Mouse (Mus musculus) limb, embryonic 13.5 days (tissue): ENCODE measurements at regions not wholly inside any gene's neighbourhood (a gene's known extent, or its start where the extent isn't known, plus 50 kb on each side); places are given as distances from the start of the nearest gene placed in this dataset.

Experiments
- ATAC-seq: fragments of 200-750 bp; cut with Nextera tagmentation; 2 replicates; pipeline ENCODE4 v1.8.0; 2017; ENCODE audit warnings: low read depth, moderate number of reproducible peaks, moderate TSS enrichment; ENCODE audit not compliant: low FRiP score
- H3K27ac ChIP-seq: fragments of 300-500 bp; sonication (generic); 2 replicates; pipeline ENCODE4 v1.5.1; 2015; ENCODE audit warnings: inconsistent platforms, mild to moderate bottlenecking, moderate library complexity
- H3K27me3 ChIP-seq: fragments of 300-500 bp; sonication (generic); 2 replicates; pipeline ENCODE4 v1.6.1; 2015; ENCODE audit warnings: mild to moderate bottlenecking, inconsistent platforms
- H3K36me3 ChIP-seq: fragments of 300-500 bp; sonication (generic); 2 replicates; pipeline ENCODE4 v1.6.1; 2015; ENCODE audit warnings: inconsistent platforms, mild to moderate bottlenecking, moderate library complexity
- H3K4me1 ChIP-seq: fragments of 300-500 bp; sonication (generic); 2 replicates; pipeline ENCODE4 v1.6.1; 2015; ENCODE audit warnings: inconsistent platforms
- H3K4me2 ChIP-seq: fragments of 300-500 bp; sonication (generic); replicated peaks from 2 replicates; pipeline ENCODE4 v1.6.1; 2015; ENCODE audit warnings: inconsistent platforms, mild to moderate bottlenecking, moderate library complexity
- H3K4me3 ChIP-seq: fragments of 300-500 bp; sonication (generic); 2 replicates; pipeline ENCODE4 v1.5.1; 2015; ENCODE audit warnings: moderate library complexity, mild to moderate bottlenecking, inconsistent platforms
- H3K9ac ChIP-seq: fragments of 300-500 bp; sonication (generic); 2 replicates; pipeline ENCODE4 v1.6.1; 2015; ENCODE audit warnings: mild to moderate bottlenecking, inconsistent platforms
- H3K9me3 ChIP-seq: fragments of 300-500 bp; sonication (generic); 2 replicates; pipeline ENCODE4 v1.6.1; 2016; ENCODE audit warnings: inconsistent platforms
- whole genome bisulfite sequencing: fragments of 180-500 bp; shearing (Covaris S2); methylation state at CpG from one replicate; pipeline ENCODE4 v1.1.7; 2015; 5-methylcytosine and 5-hydroxymethylcytosine counted together

GRCm38 (mm10) chr14:105950924-105951323 lies 54.3 kb upstream of the Spry2 start:
- no peaks in the 10 kb centered on the region for H3K9me3 ChIP-seq
- 92% methylated on average over 3 of the region's 3 CpGs for WGBS
- no peak overlapping the region for H3K9ac ChIP-seq
- H3K4me2 ChIP-seq: no peak overlapping the region
- no peak overlapping the region for H3K27ac ChIP-seq
- ATAC-seq: no peak
- no peaks in the 10 kb centered on the region for H3K36me3 ChIP-seq
- H3K4me3 ChIP-seq: no peak overlapping the region
- no peaks in the 10 kb centered on the region for H3K4me1 ChIP-seq
- no peaks in the 10 kb centered on the region for H3K27me3 ChIP-seq

GRCm38 (mm10) chr14:105955082-105955481 lies 58.5 kb upstream of the Spry2 start:
- Histone ChIP-seq H3K9ac (no peak overlapping the region), H3K4me3 (no peak overlapping the region), H3K4me2 (no peak overlapping the region), H3K4me1 (no peaks in the 10 kb centered on the region), H3K36me3 (no peaks in the 10 kb centered on the region), H3K27me3 (no peaks in the 10 kb centered on the region), H3K9me3 (no peaks in the 10 kb centered on the region), H3K27ac (no peak overlapping the region)
- ATAC-seq: no peak
- WGBS: 89% methylated on average over 11 of the region's 11 CpGs

GRCm38 (mm10) chr14:105956796-105957195 lies 60.2 kb upstream of the Spry2 start:
- no peaks in the 10 kb centered on the region for H3K27me3 ChIP-seq
- no peak for ATAC-seq
- H3K4me2 ChIP-seq: no peak overlapping the region
- no peaks in the 10 kb centered on the region for H3K36me3 ChIP-seq
- no peaks in the 10 kb centered on the region for H3K4me1 ChIP-seq
- 71% methylated on average over 4 of the region's 4 CpGs for WGBS
- no peak overlapping the region for H3K4me3 ChIP-seq
- no peak overlapping the region for H3K27ac ChIP-seq
- no peak overlapping the region for H3K9ac ChIP-seq
- no peaks in the 10 kb centered on the region for H3K9me3 ChIP-seq

- Histone ChIP-seq H3K36me3 (no peaks in the 10 kb centered on the region), H3K4me1 (no peaks in the 10 kb centered on the region), H3K4me2 (no peak overlapping the region), H3K27me3 (no peaks in the 10 kb centered on the region), H3K4me3 (no peak overlapping the region), H3K9me3 (no peaks in the 10 kb centered on the region), H3K27ac (no peak overlapping the region), H3K9ac (no peak overlapping the region)
- ATAC-seq: no peak
- WGBS: 91% methylated on average over 7 of the region's 7 CpGs
Observed at GRCm38 (mm10) chr14:105958005-105958404, 61.4 kb upstream of the Spry2 start.

GRCm38 (mm10) chr14:105979544-105980323 lies 83.1 kb upstream of the Spry2 start:
- Histone ChIP-seq H3K4me2 (peak overlapping the region; percentile 28), H3K9ac (no peak overlapping the region)
- 46% methylated on average over 15 of the region's 15 CpGs for WGBS

GRCm38 (mm10) chr14:105980324-105980680 lies 83.7 kb upstream of the Spry2 start:
- Histone ChIP-seq H3K4me2 (no peak overlapping the region; the same call in 1 of the 2 replicates), H3K9me3 (no peaks in the 10 kb centered on the region), H3K9ac (no peak overlapping the region), H3K4me3 (no peak overlapping the region), H3K27me3 (no peaks in the 10 kb centered on the region), H3K27ac (peak overlapping the region; percentile 59; the same call in 1 of the 2 replicates), H3K36me3 (no peaks in the 10 kb centered on the region), H3K4me1 (peaks cover 21% of the 10 kb centered on the region)
- WGBS: 28% methylated on average over 5 of the region's 5 CpGs
- no peak; the same call in 1 of the 2 replicates for ATAC-seq

More at GRCm38 (mm10) chr14:105979544-105980323, 83.1 kb upstream of the Spry2 start:
- Histone ChIP-seq H3K4me1 (peaks cover 21% of the 10 kb centered on the region), H3K36me3 (no peaks in the 10 kb centered on the region), H3K27me3 (no peaks in the 10 kb centered on the region), H3K9me3 (no peaks in the 10 kb centered on the region), H3K27ac (peak overlapping the region; percentile 69), H3K4me3 (no peak overlapping the region)
- ATAC-seq: peak; percentile 92

GRCm38 (mm10) chr14:105987341-105987882 lies 90.8 kb upstream of the Spry2 start:
- Histone ChIP-seq H3K9ac (no peak overlapping the region), H3K4me2 (no peak overlapping the region), H3K9me3 (no peaks in the 10 kb centered on the region), H3K4me3 (no peak overlapping the region), H3K4me1 (no peaks in the 10 kb centered on the region), H3K36me3 (no peaks in the 10 kb centered on the region), H3K27me3 (no peaks in the 10 kb centered on the region), H3K27ac (no peak overlapping the region)
- ATAC-seq: no peak
- WGBS: 89% methylated on average over 4 of the region's 4 CpGs

- Histone ChIP-seq H3K4me1 (no peaks in the 10 kb centered on the region), H3K27ac (no peak overlapping the region), H3K9ac (no peak overlapping the region), H3K9me3 (no peaks in the 10 kb centered on the region), H3K36me3 (no peaks in the 10 kb centered on the region), H3K4me3 (no peak overlapping the region), H3K4me2 (no peak overlapping the region), H3K27me3 (no peaks in the 10 kb centered on the region)
- ATAC-seq: no peak
Observed at GRCm38 (mm10) chr14:105988738-105989137, 92.1 kb upstream of the Spry2 start.

- Histone ChIP-seq H3K4me1 (no peaks in the 10 kb centered on the region), H3K27me3 (no peaks in the 10 kb centered on the region), H3K36me3 (no peaks in the 10 kb centered on the region), H3K4me3 (no peak overlapping the region), H3K4me2 (no peak overlapping the region), H3K9me3 (no peaks in the 10 kb centered on the region), H3K27ac (no peak overlapping the region), H3K9ac (no peak overlapping the region)
- peak; percentile 83 for ATAC-seq
- WGBS: 50% methylated on average over 3 of the region's 3 CpGs
Observed at GRCm38 (mm10) chr14:105993124-105993523, 96.5 kb upstream of the Spry2 start.

- H3K36me3 ChIP-seq: no peaks in the 10 kb centered on the region
- no peak overlapping the region for H3K4me3 ChIP-seq
- no peak for ATAC-seq
- no peak overlapping the region for H3K4me2 ChIP-seq
- no peaks in the 10 kb centered on the region for H3K4me1 ChIP-seq
- 72% methylated on average over 6 of the region's 6 CpGs for WGBS
- no peak overlapping the region for H3K27ac ChIP-seq
- no peaks in the 10 kb centered on the region for H3K27me3 ChIP-seq
- H3K9me3 ChIP-seq: no peaks in the 10 kb centered on the region
- no peak overlapping the region for H3K9ac ChIP-seq
Observed at GRCm38 (mm10) chr14:105999801-106000200, 103.2 kb upstream of the Spry2 start.

GRCm38 (mm10) chr14:106007769-106008168 lies 98.2 kb upstream of the Trim52 start:
- WGBS: 77% methylated on average over 2 of the region's 2 CpGs
- Histone ChIP-seq H3K9ac (no peak overlapping the region), H3K4me3 (no peak overlapping the region), H3K4me2 (no peak overlapping the region), H3K4me1 (no peaks in the 10 kb centered on the region), H3K36me3 (no peaks in the 10 kb centered on the region), H3K27ac (no peak overlapping the region), H3K9me3 (peaks cover 5% of the 10 kb centered on the region; the same call in 1 of the 2 replicates), H3K27me3 (no peaks in the 10 kb centered on the region)
- no peak for ATAC-seq

- Histone ChIP-seq H3K36me3 (no peaks in the 10 kb centered on the region), H3K4me1 (no peaks in the 10 kb centered on the region), H3K27ac (no peak overlapping the region), H3K27me3 (no peaks in the 10 kb centered on the region), H3K9me3 (peaks cover 5% of the 10 kb centered on the region; the same call in 1 of the 2 replicates), H3K4me2 (no peak overlapping the region), H3K9ac (no peak overlapping the region), H3K4me3 (no peak overlapping the region)
- no peak for ATAC-seq
- WGBS: 69% methylated on average over 3 of the region's 3 CpGs
Observed at GRCm38 (mm10) chr14:106008951-106009350, 97.0 kb upstream of the Trim52 start.

GRCm38 (mm10) chr14:106010961-106011360 lies 95.0 kb upstream of the Trim52 start:
- H3K27ac ChIP-seq: no peak overlapping the region
- H3K36me3 ChIP-seq: no peaks in the 10 kb centered on the region
- no peak overlapping the region for H3K9ac ChIP-seq
- H3K9me3 ChIP-seq: peaks cover 5% of the 10 kb centered on the region; the same call in 1 of the 2 replicates
- no peak for ATAC-seq
- no peak overlapping the region for H3K4me2 ChIP-seq
- H3K4me3 ChIP-seq: no peak overlapping the region
- 91% methylated on average over 6 of the region's 6 CpGs for WGBS
- H3K27me3 ChIP-seq: no peaks in the 10 kb centered on the region
- no peaks in the 10 kb centered on the region for H3K4me1 ChIP-seq
